Mouse (Mus musculus) natural killer cell, adult 2 months (primary cell): ENCODE data around the gene Zbtb45.

Experiments
- DNase-seq, 2 experiments: peaks; one replicate each; pipeline ENCODE4 v3.0.0; 2022; ENCODE audit warnings: low spot score in 2 of 2

Gene Zbtb45

DNA sequence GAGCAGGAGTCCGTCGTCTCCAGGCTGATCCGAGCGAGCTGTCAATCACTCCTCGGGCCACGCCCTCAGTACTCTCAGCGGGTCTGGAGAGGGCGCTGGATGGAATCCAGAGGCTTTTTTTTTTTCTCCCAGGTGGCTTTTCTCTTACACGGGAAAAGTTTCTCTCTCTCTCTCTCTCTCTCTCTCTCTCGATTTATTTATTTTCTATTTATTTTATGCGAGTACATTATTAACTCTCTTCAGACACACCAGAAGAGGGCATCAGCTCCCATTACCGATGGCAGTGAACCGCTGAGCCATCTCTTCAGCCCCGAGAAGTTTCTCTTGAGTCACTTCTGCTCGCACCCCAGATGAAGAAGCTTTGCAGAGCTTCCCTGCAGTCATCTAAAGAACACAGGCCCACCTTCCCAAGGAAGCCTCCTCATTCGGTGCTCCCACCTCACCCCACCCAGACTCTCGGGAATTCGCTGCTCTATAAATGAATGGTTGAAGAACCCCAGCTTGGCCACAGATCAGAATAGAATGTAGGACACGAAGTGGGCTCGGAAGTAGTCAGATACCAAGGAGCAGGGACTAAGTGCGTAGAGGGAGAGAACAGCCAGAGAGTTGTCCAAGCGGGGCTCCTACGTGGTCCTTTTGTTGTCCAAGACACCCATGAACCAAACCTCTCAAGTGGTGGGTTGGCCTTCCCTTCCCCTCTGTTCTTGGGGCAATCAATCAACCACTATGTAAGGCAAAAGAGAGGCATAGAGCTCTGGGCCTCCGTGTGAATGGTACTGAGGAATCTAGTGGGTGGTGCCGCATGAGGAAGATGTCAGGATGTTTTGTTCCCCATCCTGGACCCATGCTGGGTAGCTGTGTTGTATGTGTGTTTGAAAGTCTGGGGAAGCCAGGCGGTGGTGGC lies at the start of gene Zbtb45:
Gene Zbtb45 (minus strand): TSS at position 30 of the 904 bp plus-strand sequence.
- DNase-seq = no peak

DNA sequence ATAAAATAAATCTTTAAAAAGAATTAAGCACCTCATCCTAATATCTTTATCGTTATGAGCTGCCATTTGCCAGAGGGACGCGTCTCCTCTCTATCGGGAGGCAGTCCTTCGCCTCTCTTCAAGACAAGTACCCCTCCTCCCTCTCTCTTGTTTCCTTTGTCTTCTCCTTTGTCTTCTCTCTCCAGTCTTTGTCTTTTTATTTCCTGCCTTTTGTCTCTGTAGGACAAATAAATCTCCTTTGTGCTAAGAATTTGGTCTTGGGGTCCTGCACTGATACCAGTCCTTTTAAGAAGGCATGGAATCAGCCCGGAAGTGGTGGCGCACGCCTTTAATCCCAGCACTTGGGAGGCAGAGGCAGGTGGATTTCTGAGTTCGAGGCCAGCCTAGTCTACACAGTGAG lies 49.7 kb upstream of the Zbtb45 start:
- no peak for DNase-seq

- no peak for DNase-seq
Measured at GRCm38 (mm10) chr7:13056913-13057700, 47.3 kb upstream of the Zbtb45 start.

DNA sequence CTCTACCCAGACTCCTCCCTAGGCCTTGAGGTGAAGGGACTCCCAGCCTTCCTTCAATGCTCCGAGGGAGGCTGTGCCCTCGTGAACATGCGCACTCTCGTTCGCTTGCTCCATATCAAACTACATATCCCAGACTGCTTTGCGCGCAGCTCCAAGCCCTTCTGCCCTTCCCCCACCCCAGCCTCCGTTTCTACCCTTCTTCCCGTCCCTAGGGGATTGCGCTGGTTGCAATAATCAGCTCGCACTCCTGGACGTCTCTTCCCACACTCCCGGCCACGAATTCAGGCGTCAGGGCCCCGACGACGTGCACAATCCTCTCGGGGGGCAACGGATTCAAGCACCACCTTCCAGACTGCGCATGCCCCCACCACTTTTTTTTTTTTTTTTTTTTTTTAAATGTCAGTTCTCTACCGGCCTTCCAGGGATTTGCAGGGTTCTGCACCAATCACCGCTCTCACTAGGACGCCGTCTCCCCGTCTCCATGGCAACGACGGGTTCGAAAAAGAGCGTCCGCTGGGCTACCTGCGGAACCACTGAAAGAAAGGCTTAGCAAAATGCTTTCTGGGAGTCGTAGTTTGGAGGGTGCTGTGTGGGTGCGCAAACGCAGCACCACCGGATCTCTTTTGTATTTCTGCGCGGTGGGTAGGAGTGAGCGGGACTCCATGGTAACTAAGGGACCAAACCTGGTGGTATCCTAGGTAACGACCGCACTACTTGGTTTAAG lies 44.6 kb upstream of the Zbtb45 start, which contains the start of gene Mzf1:
Gene Mzf1 (minus strand): TSS at position 478 of the 724 bp plus-strand sequence.
- DNase-seq = peak; percentile 80 to 89

DNA sequence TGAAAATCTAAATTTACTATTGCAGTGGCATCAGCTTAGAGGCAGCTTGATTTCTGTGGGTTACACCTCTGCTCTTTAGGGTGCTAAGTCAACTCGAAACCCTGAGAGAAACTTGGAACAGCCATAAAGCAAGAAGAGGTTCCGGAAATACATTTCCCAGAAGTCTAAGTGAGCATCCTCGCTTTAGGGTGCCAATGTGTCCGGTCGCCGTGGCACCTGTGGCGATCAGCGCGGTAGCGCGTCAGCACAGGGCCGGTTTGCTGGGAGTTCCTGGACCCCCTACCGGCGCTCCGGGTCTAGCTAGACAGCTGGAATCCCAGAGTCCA lies 44.1 kb upstream of the Zbtb45 start:
- no peak for DNase-seq

DNA sequence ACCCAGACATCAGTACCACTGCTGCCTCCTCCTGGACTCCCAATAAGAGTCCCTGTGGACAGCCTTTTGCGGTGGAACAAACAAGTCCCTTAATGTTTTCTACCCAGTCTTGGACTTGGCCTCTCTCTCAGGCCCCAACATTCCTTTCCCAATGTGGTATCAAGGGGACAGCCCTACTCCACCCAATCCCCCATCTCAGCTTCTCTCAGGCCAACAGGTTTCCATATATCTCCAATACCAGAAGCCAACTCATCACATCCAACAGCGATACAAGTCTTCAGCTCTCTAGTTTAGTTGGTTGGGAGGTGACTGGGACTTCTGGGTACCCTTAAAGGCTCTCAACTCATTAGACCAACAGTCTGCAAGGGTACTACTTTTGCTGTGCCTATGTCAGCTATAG lies 43.7 kb upstream of the Zbtb45 start:
- no peak for DNase-seq

- DNase-seq = no peak
Measured at GRCm38 (mm10) chr7:13053001-13053400, 43.2 kb upstream of the Zbtb45 start.

DNA sequence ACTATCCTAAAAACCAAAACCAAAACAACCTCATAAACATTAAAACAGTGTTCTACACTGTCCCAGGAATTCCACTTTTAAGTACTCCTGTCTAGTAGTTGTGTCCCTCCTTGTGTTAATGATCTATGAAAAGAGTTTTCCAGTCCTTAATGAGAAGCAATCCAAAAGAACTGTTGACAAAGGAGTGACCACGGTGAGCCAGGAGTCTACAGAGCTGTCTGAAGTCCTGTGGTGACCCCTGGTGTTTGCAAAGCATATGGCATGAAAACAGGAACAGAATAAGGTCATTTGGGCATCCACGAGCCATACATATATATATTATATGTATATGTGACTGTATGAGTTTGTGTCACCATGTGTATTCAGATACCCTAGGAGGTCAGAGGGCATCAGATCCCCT lies 36.2 kb upstream of the Zbtb45 start:
- peak; percentile 62 to 75 for DNase-seq

DNA sequence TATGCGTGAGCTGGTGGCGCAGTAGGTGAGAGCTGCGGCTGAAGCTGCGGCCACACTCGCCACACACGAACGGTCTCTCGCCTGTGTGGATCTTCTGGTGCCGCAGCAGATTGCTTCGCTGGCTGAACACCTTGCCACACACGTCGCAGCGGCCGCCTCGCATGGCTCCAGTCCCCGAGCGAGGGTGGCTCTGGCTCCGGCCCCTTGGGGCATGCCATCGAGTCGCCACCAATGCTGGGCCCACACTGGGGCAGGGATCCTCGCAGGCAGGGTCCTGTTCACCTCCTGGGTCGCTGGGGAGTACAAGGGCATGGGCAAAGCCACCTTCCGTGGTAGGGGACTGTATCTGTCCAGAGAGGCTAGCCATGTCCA lies 34.4 kb upstream of the Zbtb45 start:
- DNase-seq = no peak

GRCm38 (mm10) chr7:13043445-13044253 lies 33.8 kb upstream of the Zbtb45 start:
- no peak for DNase-seq

- DNase-seq = no peak
Measured at GRCm38 (mm10) chr7:13043120-13043444, 33.2 kb upstream of the Zbtb45 start.

DNA sequence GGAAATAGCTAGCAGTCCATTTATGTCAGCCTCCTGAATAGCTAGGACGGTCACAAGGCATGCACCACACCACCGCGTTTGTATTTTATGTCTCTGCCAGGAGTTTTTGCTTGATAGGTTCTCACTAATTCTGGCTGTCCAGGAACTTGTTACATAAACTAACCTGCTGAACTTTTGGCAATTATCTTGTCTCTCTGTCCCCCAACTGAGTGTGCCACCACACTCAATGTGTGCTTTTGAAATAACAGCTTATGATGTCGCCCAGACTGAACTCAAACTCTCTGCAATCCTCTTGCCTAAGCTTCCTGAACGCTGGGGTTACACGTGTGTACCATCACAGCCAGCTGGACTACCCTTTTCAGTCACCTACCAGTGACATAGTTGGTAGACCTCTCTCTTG lies 32.7 kb upstream of the Zbtb45 start:
- DNase-seq = no peak

GRCm38 (mm10) chr7:13041256-13041655 lies 31.4 kb upstream of the Zbtb45 start:
- DNase-seq = no peak

DNA sequence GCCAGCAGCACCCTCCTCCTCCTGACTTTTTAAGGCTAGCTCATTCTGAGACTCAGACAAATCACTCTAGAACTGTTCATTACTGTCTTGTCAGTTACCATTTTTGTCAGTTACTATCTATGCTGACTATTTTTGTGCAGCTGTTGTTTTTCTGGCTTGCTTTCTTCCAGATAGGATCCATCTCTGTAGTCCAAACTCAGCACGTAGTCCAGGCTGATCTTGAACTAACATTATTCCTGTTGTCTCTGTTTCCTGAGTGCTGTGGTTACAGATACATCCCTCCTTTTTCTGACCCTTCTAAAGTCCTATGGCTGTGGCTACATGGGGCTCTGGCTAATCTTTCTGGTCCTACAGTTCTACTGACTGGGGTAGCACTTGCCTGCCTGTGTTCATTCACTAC lies 29.3 kb upstream of the Zbtb45 start:
- no peak for DNase-seq

GRCm38 (mm10) chr7:13038621-13039169 lies 28.9 kb upstream of the Zbtb45 start:
- DNase-seq = no peak

GRCm38 (mm10) chr7:13037901-13038555 lies 28.2 kb upstream of the Zbtb45 start, which contains the start of gene Ube2m:
Gene Ube2m, minus strand, starts transcription at chr7:13038275.
- peak; percentile 99 for DNase-seq

DNA sequence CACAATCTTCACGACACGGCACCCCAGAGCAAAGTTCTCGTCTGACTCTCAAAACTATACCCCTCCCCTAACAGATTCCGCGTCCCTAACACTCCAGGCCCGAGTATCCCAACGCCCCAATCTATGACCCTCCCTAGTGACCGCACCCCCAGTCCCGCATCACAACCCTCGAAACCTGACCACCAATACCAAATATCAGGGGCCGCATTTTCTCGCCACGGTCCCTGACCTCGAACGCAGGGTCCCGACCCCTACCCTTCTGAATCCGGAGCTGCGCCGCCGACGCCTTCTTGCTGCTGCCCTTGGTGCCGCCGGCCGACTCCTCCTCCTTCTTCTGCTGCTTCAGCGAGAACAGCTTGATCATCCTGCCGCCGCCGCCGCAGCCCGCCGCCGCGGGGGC lies 27.5 kb upstream of the Zbtb45 start:
- DNase-seq = no peak

GRCm38 (mm10) chr7:13036806-13037205 lies 27.0 kb upstream of the Zbtb45 start:
- no peak for DNase-seq

- no peak for DNase-seq
Measured at GRCm38 (mm10) chr7:13035211-13035855, 25.5 kb upstream of the Zbtb45 start.
